In the genomic region with DNA sequence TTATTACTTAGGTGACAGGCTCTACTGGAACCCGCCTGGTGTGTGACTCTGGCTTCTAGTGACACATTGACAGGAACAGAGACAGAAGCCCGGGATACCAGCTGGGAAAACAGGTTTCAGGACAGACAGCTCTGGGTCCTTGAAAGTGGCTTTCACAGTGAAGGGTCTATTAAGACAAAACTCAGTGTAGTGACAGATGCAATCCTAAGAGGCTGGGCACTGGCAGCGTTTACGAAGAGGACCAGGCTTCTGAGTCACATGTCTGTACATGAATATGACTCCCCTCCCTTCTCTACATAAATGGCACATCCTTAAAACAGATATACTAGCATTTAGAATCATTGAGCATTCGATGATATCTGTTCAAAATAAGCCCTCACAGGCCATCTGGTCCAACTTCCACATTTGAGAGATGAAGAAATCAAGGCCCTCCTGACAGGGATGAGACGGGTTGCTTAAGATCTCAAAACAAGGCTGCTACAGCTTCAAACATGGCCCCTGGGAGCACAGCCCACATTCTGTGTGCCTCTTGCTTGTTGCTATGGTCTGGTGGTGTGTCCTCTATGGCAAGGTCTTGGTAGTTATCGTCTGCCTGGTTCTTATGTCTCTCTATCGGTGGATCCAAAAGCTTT, we compare ENCODE assay signal across 9 mouse cellular contexts.
A peak's percentile ranks its signal among the peaks of the same experiment; 100 is the strongest.
DNase-seq lines count a peak whose midpoint lies in the region; ATAC-seq and TF ChIP-seq lines count a peak whose summit lies in the region.
"Had no signal": no experiment of that assay in that cellular context is flagged by ENCODE, and none has a peak within 500 bp of the region (broad histone marks: within the 10 kb centered on the region; RNA-seq: fewer than 3 reads in every experiment).

No protein-coding gene starts in this region.

- H3K27ac ChIP-seq in hindbrain, embryonic 16.5 days (ENCODE audit: low read depth, low read length) = peak overlapping the region; percentile 13
- no peak overlapping the region for H3K27ac ChIP-seq in hindbrain, embryonic 13.5 days
- 0 out of 2 replicates have a peak overlapping the region, but pooled peaks have one; percentile 4 for H3K27ac ChIP-seq in spleen, adult 2 months (ENCODE audit: insufficient read depth, low read length)
- peak overlapping the region; percentile 43; the same call in 1 of the 2 replicates for H3K27ac ChIP-seq in small intestine, adult 2 months (ENCODE audit: insufficient read depth, low read depth, low read length)
- H3K27ac ChIP-seq: kidney, embryonic 15.5 days; limb, embryonic 12.5 days had no signal

- H3K9me3 ChIP-seq in hindbrain, embryonic 16.5 days (ENCODE audit: control insufficient read depth, low read length) = no peaks in the 10 kb centered on the region
- no peaks in the 10 kb centered on the region for H3K9me3 ChIP-seq in hindbrain, embryonic 13.5 days
- H3K9me3 ChIP-seq: kidney, embryonic 15.5 days; limb, embryonic 12.5 days had no signal

- TF ChIP-seq CTCF in spleen, adult 2 months (IDR thresholded peaks at IDR 0.05; ENCODE audit: extremely low read depth, insufficient read depth, insufficient read length, insufficient replicate concordance) = no peak
- TF ChIP-seq CTCF in small intestine, adult 2 months (IDR thresholded peaks at IDR 0.05; ENCODE audit: extremely low read depth, insufficient read length, insufficient replicate concordance, low read depth, low read length) = no peak

- H3K4me3 ChIP-seq in hindbrain, embryonic 16.5 days (ENCODE audit: low read length) = no peak overlapping the region
- H3K4me3 ChIP-seq in hindbrain, embryonic 13.5 days = no peak overlapping the region
- no peak overlapping the region for H3K4me3 ChIP-seq in spleen, adult 2 months (ENCODE audit: extremely low read depth, insufficient read depth, insufficient read length)
- H3K4me3 ChIP-seq in small intestine, adult 2 months (ENCODE audit: low read depth, low read length) = no peak overlapping the region
- H3K4me3 ChIP-seq: kidney, embryonic 15.5 days; limb, embryonic 12.5 days had no signal

- no peak overlapping the region for H3K9ac ChIP-seq in hindbrain, embryonic 16.5 days (ENCODE audit: low read depth, low read length)
- H3K9ac ChIP-seq in hindbrain, embryonic 13.5 days = no peak overlapping the region
- H3K9ac ChIP-seq: kidney, embryonic 15.5 days; limb, embryonic 12.5 days had no signal

- 63% methylated on average over 8 of the region's 8 CpGs for WGBS in hindbrain, embryonic 16.5 days
- 80% methylated on average over 8 of the region's 8 CpGs for WGBS in hindbrain, embryonic 13.5 days
- WGBS in spleen, adult 2 months = 26% methylated on average over 8 of the region's 8 CpGs
- WGBS in small intestine, adult 2 months = 68% methylated on average over 8 of the region's 8 CpGs

- H3K4me2 ChIP-seq in hindbrain, embryonic 16.5 days (ENCODE audit: low read length) = no peak overlapping the region
- H3K4me2 ChIP-seq in hindbrain, embryonic 13.5 days = no peak overlapping the region
- H3K4me2 ChIP-seq: kidney, embryonic 15.5 days; limb, embryonic 12.5 days had no signal

- no peak for DNase-seq in spleen, adult 2 months (ENCODE audit: low read depth in 1 of 2, low spot score in 2 of 2)
- DNase-seq in spleen, postnatal 14 days (ENCODE audit: low spot score in 2 of 2) = no peak
- DNase-seq in retina, postnatal 1 day = no peak

- peak; percentile 69; the same call in 1 of the 2 replicates for ATAC-seq in hindbrain, embryonic 16.5 days
- no peak for ATAC-seq in hindbrain, embryonic 13.5 days (ENCODE audit: low FRiP score)
- ATAC-seq in hematopoietic stem cell, adult 5-6 weeks (replicated peaks in 1 of 2; ENCODE audit: insufficient read depth in 1 of 2, low FRiP score in 2 of 2, low TSS enrichment in 1 of 2, low read depth in 1 of 2, poor library complexity in 2 of 2, severe bottlenecking in 2 of 2) = peak; percentile 71 to 84

- no peaks in the 10 kb centered on the region for H3K36me3 ChIP-seq in hindbrain, embryonic 16.5 days (ENCODE audit: control insufficient read depth, insufficient read depth, low read length)
- H3K36me3 ChIP-seq in hindbrain, embryonic 13.5 days = no peaks in the 10 kb centered on the region
- H3K36me3 ChIP-seq in spleen, adult 2 months (ENCODE audit: control insufficient read depth, insufficient read depth, low read length) = no peaks in the 10 kb centered on the region
- no peaks in the 10 kb centered on the region for H3K36me3 ChIP-seq in small intestine, adult 2 months (ENCODE audit: control insufficient read depth, insufficient read depth, low read length)
- H3K36me3 ChIP-seq: kidney, embryonic 15.5 days; limb, embryonic 12.5 days had no signal

- H3K4me1 ChIP-seq in hindbrain, embryonic 16.5 days (ENCODE audit: control insufficient read depth, insufficient read depth, low read depth, low read length) = peaks cover 7% of the 10 kb centered on the region
- peaks cover 8% of the 10 kb centered on the region for H3K4me1 ChIP-seq in hindbrain, embryonic 13.5 days (replicated peaks)
- peaks cover 12% of the 10 kb centered on the region; the same call in 1 of the 2 replicates for H3K4me1 ChIP-seq in spleen, adult 2 months (ENCODE audit: control insufficient read depth, insufficient read depth, insufficient read length)
- peaks cover 2% of the 10 kb centered on the region; the same call in 1 of the 2 replicates for H3K4me1 ChIP-seq in small intestine, adult 2 months (ENCODE audit: control insufficient read depth, insufficient read depth, insufficient read length, low read length)

- H3K27me3 ChIP-seq in hindbrain, embryonic 16.5 days (replicated peaks; ENCODE audit: control insufficient read depth, insufficient read depth, low read length) = no peaks in the 10 kb centered on the region
- H3K27me3 ChIP-seq in hindbrain, embryonic 13.5 days = no peaks in the 10 kb centered on the region
- no peaks in the 10 kb centered on the region for H3K27me3 ChIP-seq in spleen, adult 2 months (ENCODE audit: control insufficient read depth, insufficient read depth, low read length)
- H3K27me3 ChIP-seq in small intestine, adult 2 months (ENCODE audit: control insufficient read depth, insufficient read depth, low read length) = no peaks in the 10 kb centered on the region
- H3K27me3 ChIP-seq: kidney, embryonic 15.5 days; limb, embryonic 12.5 days had no signal

- TF ChIP-seq POLR2A in spleen, adult 2 months (IDR thresholded peaks at IDR 0.05; ENCODE audit: low read depth, low read length) = no peak
- TF ChIP-seq POLR2A in small intestine, adult 2 months (IDR thresholded peaks at IDR 0.05; ENCODE audit: low read depth, low read length) = no peak
